Mouse (Mus musculus) urinary bladder, postnatal 36 days (tissue): ENCODE data around the gene Gm49359.
A peak's percentile ranks its signal among the peaks of the same experiment; 100 is the strongest.
"Not testable (repeated sequence)": the region's sequence is repeated elsewhere in the genome, so short reads cannot be mapped to it uniquely, and the experiment has no call there.

Source experiments
- DNase-seq, 2 experiments: peaks; one replicate each; pipeline ENCODE4 v3.0.0; 2022; ENCODE audit warnings: low spot score in 2 of 2, mixed read lengths in 1 of 2

Gene Gm49359

DNA sequence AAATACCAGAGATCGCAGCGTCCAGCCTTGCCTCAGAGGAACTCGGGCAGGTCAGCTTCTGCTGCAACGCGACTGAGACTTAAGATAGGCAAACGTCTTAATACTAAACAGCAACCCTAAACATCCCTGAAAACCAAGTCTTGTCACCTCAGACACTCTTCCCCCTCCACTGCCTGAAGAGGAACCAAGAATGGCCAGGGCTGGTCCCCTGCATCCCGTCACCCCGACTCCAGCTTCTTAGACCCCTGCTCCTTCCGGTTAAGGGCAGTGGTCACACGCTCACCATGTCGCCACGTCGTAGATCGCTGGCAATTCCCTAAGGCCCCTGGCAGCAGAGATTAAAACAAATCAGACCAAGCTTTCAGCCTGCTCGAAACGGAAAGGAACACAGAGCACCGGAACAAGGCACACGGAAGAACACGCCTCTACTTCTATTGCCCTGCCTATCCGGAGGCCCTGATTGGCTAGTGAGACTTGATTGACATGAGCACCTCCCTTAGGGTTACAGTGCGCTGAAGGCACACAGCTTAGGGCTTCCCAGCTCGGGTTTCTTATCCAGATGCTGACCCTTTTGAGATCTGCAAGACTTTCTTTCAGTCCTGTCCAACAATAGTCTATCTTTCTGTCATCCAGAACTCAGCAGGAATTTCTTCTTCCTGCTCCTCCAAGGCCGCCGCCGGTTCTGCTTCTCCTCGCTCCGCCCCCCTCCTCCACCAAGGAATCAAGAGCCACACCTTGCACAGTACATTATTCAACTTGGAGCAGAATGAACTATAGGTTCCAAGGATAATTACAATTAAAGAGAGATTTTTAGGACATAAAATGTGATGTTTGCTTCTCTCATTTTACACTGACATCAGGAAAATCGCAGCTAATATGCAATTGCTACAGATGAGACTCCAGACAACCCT lies at the start of gene Gm49359:
TSS of gene Gm49359 (minus strand) at position 409 of the 911 bp plus-strand sequence.
- peak; percentile 81 to 88 for DNase-seq

- not testable (repeated sequence) for DNase-seq
These were observed 44.2 kb upstream of the Gm49359 start for GRCm38 (mm10) chr13:62510641-62511420.

- DNase-seq: not testable (repeated sequence)
These were observed 6.0 kb upstream of the Gm49359 start for GRCm38 (mm10) chr13:62472661-62473060.

- DNase-seq: not testable (repeated sequence)
These were observed 3.3 kb upstream of the Gm49359 start for GRCm38 (mm10) chr13:62469947-62470346.
